Mouse (Mus musculus): Measurements from ENCODE around the gene Proser1.
A peak's percentile ranks its signal among the peaks of the same experiment; 100 is the strongest.

Gene Proser1

GRCm38 (mm10) chr3:53467356-53467755, 3.9 kb downstream of the Proser1 start:
- DNase-seq = no peak

- DNase-seq = no peak
Observed at GRCm38 (mm10) chr3:53469650-53470049, 6.2 kb downstream of the Proser1 start.

GRCm38 (mm10) chr3:53472061-53472460, 8.6 kb downstream of the Proser1 start:
- DNase-seq = no peak

GRCm38 (mm10) chr3:53474179-53474578, 10.7 kb downstream of the Proser1 start:
- DNase-seq = no peak

- peak; percentile 44 for DNase-seq
Observed at GRCm38 (mm10) chr3:53475889-53476288, 12.4 kb downstream of the Proser1 start.

GRCm38 (mm10) chr3:53477468-53477867, 14.0 kb downstream of the Proser1 start:
- DNase-seq = peak; percentile 38

GRCm38 (mm10) chr3:53478419-53479046, 15.1 kb downstream of the Proser1 start:
- DNase-seq = no peak

- no peak for DNase-seq
Observed at GRCm38 (mm10) chr3:53483414-53484059, 20.1 kb downstream of the Proser1 start.

GRCm38 (mm10) chr3:53486561-53486960, 23.1 kb downstream of the Proser1 start:
- DNase-seq = no peak

- no peak for DNase-seq
Observed at GRCm38 (mm10) chr3:53486996-53487576, 23.6 kb downstream of the Proser1 start.

GRCm38 (mm10) chr3:53488353-53488752, 24.9 kb downstream of the Proser1 start, which contains the start of gene Stoml3:
Gene Stoml3 (plus strand): TSS chr3:53488653.
- DNase-seq = no peak

GRCm38 (mm10) chr3:53498351-53498905, 35.0 kb downstream of the Proser1 start:
- no peak for DNase-seq

- DNase-seq = no peak
Observed at GRCm38 (mm10) chr3:53502428-53502827, 39.0 kb downstream of the Proser1 start.

- no peak for DNase-seq
Observed at GRCm38 (mm10) chr3:53513096-53513495, 49.6 kb downstream of the Proser1 start.

- DNase-seq = no peak
Observed at GRCm38 (mm10) chr3:53514221-53515065, 51.0 kb downstream of the Proser1 start.

- no peak for DNase-seq
Observed at GRCm38 (mm10) chr3:53522794-53523193, 59.3 kb downstream of the Proser1 start.

- DNase-seq = peak; percentile 34
Observed at GRCm38 (mm10) chr3:53525737-53526136, 62.3 kb downstream of the Proser1 start.

- no peak for DNase-seq
Observed at GRCm38 (mm10) chr3:53530305-53530704, 66.8 kb downstream of the Proser1 start.
